Mouse (Mus musculus) kidney, postnatal 36 days (tissue): ENCODE data around the gene Tpgs1.

Experiments
- DNase-seq, 2 experiments: peaks; one replicate each; pipeline ENCODE4 v3.0.0; 2021 to 2022; ENCODE audit warnings: mixed read lengths in 2 of 2

The Tpgs1 gene

DNA sequence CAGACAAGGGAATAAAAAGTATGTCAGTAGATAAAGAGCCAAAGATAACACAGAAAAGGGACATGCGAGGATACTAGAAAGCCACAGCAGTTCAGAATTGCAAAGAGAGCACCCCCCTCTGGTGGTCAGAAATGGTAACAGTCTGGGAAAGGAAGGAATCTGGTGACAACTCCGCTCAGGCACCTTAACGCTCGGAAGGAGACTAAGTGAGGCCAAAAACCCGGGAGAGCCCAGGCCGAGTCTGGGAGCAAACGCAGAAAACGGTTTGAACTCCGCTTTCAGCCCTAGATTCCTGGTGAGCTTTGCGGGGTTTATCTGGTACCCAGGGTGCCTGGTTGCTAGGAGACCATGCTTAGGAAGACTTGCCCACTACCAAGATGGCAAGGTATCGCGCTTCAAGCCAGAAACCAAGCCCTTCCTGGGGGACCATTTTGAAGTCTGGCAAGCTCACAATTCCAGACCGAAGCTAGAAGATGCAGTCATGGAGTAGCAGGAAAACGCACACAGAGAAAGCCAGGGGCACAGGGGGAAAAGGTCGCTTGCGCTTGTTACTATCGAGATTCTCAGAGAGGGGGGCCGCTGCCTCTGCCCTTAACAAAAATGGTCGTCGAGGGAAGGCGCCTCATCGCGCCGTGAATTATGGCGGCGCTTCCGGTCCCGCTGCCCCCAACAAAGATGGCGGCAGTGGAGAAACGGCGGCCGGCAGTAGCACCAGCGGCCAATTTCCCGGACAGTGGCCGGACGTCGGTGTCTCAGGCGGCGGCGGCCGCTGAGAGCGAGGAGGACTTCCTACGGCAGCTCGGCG, at the start of gene Tpgs1:
Gene Tpgs1 (plus strand): TSS at position 599 of the 805 bp plus-strand sequence.
- peak; percentile 91 to 92 for DNase-seq

DNA sequence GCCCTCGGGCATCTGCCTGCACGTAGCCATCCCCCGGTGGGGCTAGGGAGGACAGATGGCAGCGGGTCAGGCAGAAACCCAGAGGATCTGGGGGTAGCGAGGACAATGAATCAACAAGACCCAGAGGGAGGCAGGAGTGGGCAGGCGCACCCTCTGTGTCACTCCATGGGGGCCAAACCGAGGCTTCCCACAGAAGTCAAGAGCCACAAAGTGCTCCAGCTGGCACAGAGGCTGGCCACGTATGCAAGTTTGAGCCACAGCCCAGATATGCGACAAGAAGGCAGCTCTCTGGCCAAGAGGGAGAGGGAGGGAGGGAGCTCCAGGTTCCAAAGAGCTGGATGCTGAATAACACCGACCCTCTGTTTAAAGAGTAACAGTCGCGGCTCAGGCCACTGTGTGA, 45.2 kb upstream of the Tpgs1 start:
- no peak for DNase-seq

GRCm38 (mm10) chr10:79625398-79625797, 43.8 kb upstream of the Tpgs1 start:
- DNase-seq, result no peak

DNA sequence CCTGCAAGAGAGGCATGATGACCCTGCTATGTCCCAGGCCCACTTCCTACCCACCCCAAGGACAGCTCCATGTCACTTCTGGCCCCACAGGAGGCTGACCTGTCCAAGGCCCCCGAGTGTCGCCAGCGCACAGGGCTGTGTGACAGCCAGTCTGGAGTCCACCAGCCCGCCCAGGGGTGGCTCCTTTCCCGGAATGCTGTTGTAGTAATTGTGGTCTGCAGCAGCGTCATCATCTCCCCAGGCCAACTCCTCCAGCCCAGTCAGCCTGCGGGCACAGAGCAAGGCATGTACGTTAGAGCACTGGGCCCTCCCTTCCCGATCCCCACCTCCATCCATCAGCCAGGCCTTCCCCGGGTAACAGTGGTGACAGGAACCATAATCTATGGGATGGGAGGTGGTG, 43.0 kb upstream of the Tpgs1 start:
- no peak for DNase-seq

DNA sequence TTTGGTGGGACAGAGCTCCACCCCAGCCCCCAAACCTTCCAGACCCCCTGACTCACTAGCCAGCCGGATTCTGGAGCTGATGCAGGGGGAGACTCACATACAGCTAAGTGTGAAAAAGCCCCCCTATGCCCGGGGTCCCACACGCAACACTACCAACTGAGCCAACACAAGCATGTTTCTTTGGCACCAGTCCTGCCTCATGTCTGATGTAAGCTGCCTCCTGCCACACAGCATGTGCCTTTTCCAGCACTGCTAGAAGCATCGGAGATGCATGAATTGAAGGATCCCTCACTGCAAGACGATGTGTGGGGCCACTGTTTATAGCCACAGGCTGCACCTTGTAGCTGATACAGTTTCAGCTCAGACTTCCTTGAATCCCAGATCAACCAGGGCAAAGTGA, 40.8 kb upstream of the Tpgs1 start:
- DNase-seq, result no peak

- no peak for DNase-seq
Measured at GRCm38 (mm10) chr10:79631432-79631831, 37.7 kb upstream of the Tpgs1 start.

DNA sequence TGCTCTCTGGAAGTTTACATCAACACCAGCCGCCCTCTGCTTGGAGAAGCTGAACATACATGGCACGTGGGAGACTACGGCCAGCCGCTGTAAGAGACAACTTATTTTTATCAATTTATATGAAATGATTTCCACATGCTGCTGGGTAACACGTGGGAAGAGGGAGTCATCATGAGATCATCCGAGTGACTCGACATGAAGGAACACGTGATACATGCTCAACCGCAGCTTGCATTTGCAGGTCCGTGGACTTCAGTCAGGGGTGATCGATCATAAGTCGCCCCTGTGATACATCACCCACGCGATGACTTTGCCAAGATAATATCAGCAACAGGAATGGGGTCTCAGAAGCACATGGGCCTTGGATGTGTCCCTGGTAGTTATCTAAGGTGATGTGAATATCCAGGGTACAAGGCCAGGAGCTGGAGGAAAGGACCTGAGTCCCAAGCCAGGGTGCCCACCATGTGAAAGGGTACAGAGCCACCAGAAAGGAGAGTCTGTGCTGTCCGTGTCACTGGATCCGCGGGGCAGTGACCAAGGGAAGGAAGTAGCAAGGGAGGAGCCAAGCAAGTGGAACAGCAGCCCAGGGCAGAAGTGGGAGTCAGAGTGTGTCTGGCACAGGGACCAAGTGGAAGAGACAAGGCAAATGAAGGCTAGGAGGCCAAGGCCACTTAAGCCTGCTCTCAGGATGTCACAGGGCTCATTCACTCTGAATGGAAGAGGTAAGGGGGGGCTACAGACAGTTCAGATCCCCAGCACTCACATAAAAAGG, 36.0 kb upstream of the Tpgs1 start:
- DNase-seq, result no peak

DNA sequence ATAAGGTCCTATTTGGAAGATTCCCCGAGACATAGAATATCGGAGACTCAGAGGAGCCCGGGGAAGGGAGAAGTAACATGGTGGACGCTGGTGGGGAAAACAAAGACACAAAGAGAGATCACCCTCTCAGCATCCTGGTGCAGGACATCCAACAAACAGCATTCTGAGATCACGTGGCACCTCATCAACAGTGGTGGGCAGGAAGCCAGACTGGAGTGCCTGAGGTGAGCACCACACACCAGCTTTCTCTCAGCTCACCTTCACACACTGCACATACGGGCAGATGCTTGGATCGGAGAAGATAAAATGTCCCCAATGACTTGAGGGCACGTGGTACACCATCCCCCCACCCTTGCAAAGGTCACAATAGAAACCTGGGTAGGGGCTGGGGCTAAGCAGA, 32.9 kb upstream of the Tpgs1 start:
- DNase-seq, result no peak

- peak in 1 of 2 experiments; percentile 13 for DNase-seq
Measured at GRCm38 (mm10) chr10:79637128-79638110, 31.8 kb upstream of the Tpgs1 start, which contains the start of gene Shc2. TSS of gene Shc2 (minus strand) at chr10:79637918.

DNA sequence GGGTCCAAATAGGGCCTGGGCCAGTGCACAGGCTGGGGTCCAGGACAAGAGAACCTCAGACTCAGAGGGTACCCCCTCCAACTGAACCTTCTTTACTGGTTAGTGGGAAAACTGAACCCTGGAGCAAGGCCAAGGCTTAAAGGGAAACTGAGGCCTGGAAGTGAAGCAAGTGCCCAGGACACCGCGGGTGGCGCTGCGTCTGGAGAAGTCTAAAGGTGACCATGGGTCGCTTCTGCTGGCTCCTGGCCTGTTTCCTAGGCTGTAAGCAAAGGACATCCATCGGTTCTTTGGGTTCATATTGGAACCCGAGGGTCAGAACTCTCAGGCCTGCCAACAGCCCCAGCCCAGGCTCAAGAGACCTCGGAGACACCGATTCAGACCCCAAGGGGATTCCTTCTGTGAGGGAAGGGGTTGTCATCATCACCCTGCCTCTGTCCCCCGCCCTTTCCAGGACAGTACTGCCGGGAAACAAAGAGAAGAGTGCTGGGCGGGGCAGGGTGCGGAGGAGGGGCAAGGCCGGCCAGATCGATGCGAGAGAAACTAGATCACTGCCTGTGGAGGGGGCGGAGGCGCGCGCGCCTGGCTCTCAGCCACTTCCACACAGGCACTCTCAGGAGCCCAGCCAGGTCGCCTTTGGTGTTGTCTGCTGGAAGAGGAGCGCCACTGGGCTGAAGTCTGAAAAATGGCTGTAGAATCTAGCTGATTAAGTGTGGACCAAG, 30.5 kb upstream of the Tpgs1 start:
- DNase-seq, result peak in 1 of 2 experiments; percentile 16

DNA sequence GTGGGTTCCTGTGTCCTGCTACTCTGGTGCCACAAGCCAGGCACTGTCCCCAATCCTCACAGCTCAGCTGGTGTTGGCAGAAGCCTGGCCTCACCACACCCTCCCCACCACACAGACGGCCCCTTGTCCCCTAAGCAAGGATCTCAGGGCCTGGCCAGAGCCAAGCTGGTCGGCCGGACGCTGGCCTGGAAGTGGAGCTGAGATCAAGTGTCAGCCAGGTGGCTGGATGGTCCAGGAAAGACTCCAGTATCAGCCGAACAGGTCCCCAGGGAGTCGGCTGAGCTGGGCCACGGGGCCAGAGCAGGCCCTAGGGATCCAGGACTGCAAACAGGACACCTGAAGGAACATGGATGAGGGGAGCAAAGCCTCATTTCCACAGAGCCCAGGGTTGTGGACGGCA, 23.5 kb upstream of the Tpgs1 start, which contains the start of gene Odf3l2:
Gene Odf3l2 (minus strand): TSS at position 28 of the 400 bp plus-strand sequence.
- no peak for DNase-seq

DNA sequence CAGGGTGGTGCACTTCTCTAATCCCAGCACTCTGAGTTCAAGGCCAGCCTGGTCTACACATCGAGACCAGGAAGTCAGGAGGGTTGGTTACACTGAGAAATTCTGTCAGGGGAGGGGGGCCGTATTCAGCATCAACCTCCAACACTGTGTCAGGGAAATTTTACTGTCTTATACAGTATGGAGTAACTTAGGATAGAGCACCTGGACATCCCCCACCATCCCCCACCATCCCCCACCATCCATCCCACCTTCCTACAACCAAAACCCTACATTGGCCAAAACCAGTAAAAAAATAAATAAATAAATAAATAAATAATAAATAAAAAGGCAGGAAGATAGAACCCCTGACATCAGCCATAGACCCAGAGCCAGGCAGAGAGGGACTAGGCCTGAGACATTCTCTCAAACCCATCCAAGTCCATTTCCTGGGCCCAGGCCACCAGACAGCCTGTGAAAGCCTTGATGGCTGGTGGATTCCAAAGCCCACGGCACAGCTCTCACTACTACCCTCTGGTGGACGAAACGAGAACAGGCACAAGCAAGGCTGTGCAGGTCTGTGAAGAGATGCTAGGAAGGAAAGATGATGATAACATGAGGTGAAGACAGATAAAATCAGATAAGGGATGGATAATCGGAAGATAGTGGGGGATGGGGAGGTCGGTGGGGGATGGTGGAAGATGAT, 20.0 kb upstream of the Tpgs1 start:
- peak; percentile 60 to 87 for DNase-seq

- DNase-seq, result no peak
Measured at GRCm38 (mm10) chr10:79652789-79653188, 16.4 kb upstream of the Tpgs1 start.

DNA sequence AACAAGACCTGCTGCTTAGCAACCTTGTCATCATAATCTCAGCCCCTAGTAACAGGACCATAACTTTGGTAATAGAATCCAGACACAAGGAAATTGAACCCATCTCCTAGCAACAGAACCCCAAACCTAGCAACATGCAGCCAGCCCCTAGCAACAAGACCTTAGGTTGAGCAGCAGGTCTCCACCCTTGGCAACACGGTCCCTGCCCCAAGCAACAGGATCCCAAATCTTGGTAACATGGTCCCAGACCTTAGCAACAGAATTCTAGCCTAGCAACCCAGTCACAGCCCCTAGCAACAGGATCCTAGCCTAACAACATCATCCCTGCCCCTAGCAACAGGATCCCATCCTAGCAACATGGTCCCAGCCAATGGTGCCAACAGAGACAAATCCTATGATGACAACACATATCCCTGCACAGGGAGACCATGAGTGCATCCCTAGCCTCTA, 14.2 kb upstream of the Tpgs1 start:
- no peak for DNase-seq

- peak in 1 of 2 experiments; percentile 57 for DNase-seq
Measured at GRCm38 (mm10) chr10:79658829-79659228, 10.3 kb upstream of the Tpgs1 start.

GRCm38 (mm10) chr10:79660298-79660697, 8.9 kb upstream of the Tpgs1 start:
- DNase-seq, result peak in 1 of 2 experiments; percentile 36

- no peak for DNase-seq
Measured at GRCm38 (mm10) chr10:79661861-79662260, 7.3 kb upstream of the Tpgs1 start.

DNA sequence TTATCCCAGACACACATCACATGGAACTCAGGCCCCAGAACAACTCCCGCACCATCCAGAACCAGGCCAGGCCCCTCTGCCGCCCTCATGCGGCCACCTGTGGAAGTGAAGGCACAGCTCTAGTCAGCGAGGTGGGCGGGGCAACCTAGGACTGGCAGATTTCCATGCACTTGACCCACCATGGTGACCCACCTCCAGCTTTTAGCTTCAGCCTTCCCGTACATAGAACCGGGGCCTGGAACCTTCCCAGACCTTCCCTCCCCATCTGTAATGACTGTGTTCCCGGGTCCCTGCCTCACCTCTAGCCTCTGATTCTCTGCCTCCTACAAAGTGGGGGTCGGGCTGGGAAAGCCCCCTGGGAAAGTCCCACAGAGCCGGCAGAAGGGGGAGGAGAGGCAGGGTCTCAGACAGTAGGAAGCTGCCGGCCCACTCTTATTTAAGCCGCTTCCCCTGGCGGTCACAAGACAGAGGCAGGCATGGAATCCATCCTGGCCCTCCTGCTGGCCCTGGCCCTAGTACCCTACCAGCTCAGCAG, 5.0 kb upstream of the Tpgs1 start, which contains the start of gene Madcam1:
Gene Madcam1 (plus strand): TSS at position 429 of the 535 bp plus-strand sequence.
- DNase-seq, result peak; percentile 61 to 88

- DNase-seq, result no peak
Measured at GRCm38 (mm10) chr10:79665051-79665450, 4.1 kb upstream of the Tpgs1 start.

- DNase-seq, result no peak
Measured at GRCm38 (mm10) chr10:79666493-79666892, 2.7 kb upstream of the Tpgs1 start.

DNA sequence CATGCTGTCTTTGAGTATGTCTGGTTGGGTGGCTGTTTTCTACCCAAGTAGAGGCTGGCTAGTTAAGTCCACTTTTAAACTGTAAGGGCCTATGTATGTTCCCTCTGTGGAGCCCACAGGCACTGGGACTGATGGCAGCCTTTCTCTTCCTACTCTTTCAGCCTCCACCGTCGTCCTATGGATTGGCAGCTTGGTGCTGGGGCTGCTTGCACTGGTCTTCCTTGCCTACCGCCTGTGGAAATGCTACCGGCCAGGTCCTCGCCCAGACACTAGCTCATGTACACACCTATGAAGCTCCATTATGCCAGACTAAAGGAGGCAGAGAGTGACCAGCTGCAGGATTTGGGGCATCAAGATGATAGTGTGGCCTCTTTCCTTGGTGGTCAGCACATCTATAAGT, 1.1 kb upstream of the Tpgs1 start:
- no peak for DNase-seq
